Mouse (Mus musculus): ENCODE results near the gene Itln1.
"Not testable (repeated sequence)": the region's sequence is repeated elsewhere in the genome, so short reads cannot be mapped to it uniquely, and the experiment has no call there.

- not testable (repeated sequence) for TF ChIP-seq POLR2A (IDR thresholded peaks at IDR 0.05; ENCODE audit: extremely low read depth, insufficient read depth, low read length); CTCF (IDR thresholded peaks at IDR 0.05; ENCODE audit: low read depth, low read length)
Observed at GRCm38 (mm10) chr1:171471941-171472340, 63.2 kb downstream of the Itln1 start.
